Mouse (Mus musculus): Measurements from ENCODE around the gene Calcr. TPM values are rescaled to one million over a fixed set of nuclear protein-coding genes. Genes with fewer than 3 reads are reported as not detected.

Calcr gene
- polyA plus RNA-seq, 1 experiment, result 0.31 TPM

DNA sequence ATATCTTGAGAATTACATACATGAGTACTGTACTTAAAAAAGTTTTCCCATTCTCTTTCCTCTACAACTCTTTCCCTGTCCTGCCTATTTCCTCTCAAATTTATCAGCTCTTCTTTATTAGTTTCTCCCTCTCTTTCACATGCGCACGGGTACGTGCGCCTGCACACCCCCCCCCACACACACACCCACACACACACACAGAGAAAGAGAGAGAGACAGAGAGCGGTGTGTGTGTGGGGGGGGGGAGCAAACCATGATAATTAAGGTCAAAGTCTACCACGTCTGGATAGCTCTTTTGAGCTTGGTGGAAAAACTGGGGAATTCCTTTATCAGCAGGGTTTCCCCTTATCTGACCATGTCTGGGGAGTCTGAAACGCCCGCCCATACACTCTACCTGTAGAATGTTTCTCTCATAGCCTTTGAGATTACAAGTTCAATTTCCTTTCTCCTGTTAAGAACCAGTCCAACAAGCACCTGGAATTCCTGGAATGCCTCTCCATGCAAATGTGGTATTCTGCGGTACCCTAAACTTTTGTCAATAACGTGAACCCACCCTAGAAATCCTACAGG is 100.3 kb downstream of the Calcr start:
- TF ChIP-seq POLR2A (IDR thresholded peaks at IDR 0.05; ENCODE audit: control insufficient read depth, extremely low read depth, insufficient read depth, low read length, poor library complexity), result no peak
- no peak for TF ChIP-seq CTCF (IDR thresholded peaks at IDR 0.05; ENCODE audit: borderline replicate concordance, control insufficient read depth, extremely low read depth, insufficient read depth, low read length, poor library complexity)
- Histone ChIP-seq H3K27ac (ENCODE audit: control insufficient read depth, insufficient read depth, low read length) (no peak overlapping the region), H3K4me3 (ENCODE audit: control insufficient read depth, insufficient read depth, low read length) (no peak overlapping the region), H3K36me3 (ENCODE audit: control insufficient read depth, insufficient read depth, low read length) (no peaks in the 10 kb centered on the region), H3K4me1 (replicated peaks; ENCODE audit: control insufficient read depth, insufficient read depth, low read length) (no peaks in the 10 kb centered on the region), H3K27me3 (ENCODE audit: control insufficient read depth, insufficient read depth, low read length) (no peaks in the 10 kb centered on the region)
- 90% methylated on average over 10 of the region's 10 CpGs for WGBS
- no peak for DNase-seq

DNA sequence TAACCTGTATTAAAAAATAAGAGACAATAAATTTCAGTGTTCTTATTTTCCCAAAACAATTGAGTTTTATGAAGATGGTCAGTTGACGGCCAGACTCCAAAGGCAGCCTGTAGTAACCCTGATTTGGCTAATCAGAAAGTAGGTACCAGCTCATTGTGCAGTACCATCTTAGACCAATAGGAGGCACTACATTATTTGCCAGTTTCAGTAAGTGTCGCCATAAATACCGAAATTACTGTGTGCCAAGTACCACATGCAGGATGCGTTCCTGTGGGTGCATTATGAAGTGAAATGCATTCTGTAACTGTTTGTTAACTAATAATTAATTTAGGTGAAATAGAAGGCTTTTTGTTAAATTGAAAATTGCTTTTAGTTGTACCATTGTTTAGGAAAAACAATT is 106.1 kb downstream of the Calcr start:
- DNase-seq, result no peak
- no peaks in the 10 kb centered on the region for H3K4me1 ChIP-seq (replicated peaks; ENCODE audit: control insufficient read depth, insufficient read depth, low read length)
- no peaks in the 10 kb centered on the region for H3K36me3 ChIP-seq (ENCODE audit: control insufficient read depth, insufficient read depth, low read length)
- no peaks in the 10 kb centered on the region for H3K27me3 ChIP-seq (ENCODE audit: control insufficient read depth, insufficient read depth, low read length)
- 94% methylated on average over 4 of the region's 4 CpGs for WGBS
- TF ChIP-seq CTCF (IDR thresholded peaks at IDR 0.05; ENCODE audit: borderline replicate concordance, control insufficient read depth, extremely low read depth, insufficient read depth, low read length, poor library complexity) (no peak), POLR2A (IDR thresholded peaks at IDR 0.05; ENCODE audit: control insufficient read depth, extremely low read depth, insufficient read depth, low read length, poor library complexity) (no peak)
- H3K27ac ChIP-seq (ENCODE audit: control insufficient read depth, insufficient read depth, low read length), result no peak overlapping the region
- H3K4me3 ChIP-seq (ENCODE audit: control insufficient read depth, insufficient read depth, low read length), result no peak overlapping the region

Other genes starting within 250 kb of the Calcr start
- gene Tfpi2, start 224.2 kb upstream of the Calcr start, polyA plus RNA-seq (2012; rRNA removed), result 0.51 and 0.96 TPM in 2 replicates
- gene Gngt1, start 229.1 kb upstream of the Calcr start, polyA plus RNA-seq (2012; rRNA removed), result not detected in 2 replicates
- gene Gng11, start 239.2 kb upstream of the Calcr start, polyA plus RNA-seq (2012; rRNA removed), result 1.1 and 1.7 TPM in 2 replicates

All from thymus, adult 2 months (tissue).